Mouse (Mus musculus): ENCODE measurements around the gene Sprr2e. TPM values are rescaled to one million over a fixed set of nuclear protein-coding genes. Genes with fewer than 3 reads are reported as not detected.

Gene Sprr2e
- not detected in 2 replicates for polyA plus RNA-seq (2014; fragmentation: Nextera tagmentation; extraction: Ambion mirVana)

DNA sequence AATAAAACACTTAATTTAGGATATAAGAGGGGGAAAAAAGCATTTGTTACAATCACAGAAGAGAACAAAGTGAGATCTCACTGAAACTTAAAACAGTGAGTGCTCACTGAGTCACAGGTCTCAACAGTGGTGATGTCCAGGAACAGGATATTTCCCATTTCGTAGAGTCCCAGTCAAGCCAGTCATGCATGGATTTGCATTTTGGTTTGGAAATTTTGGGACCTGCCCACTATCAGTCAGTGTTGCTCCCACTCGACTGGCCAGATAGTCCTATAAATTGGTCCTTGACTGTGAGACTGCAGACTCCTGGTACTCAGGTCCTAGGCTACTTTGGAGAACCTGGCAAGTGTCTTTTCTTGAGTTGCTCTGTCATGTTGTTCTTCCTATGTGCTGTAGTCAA is at the start of gene Sprr2e:
Gene Sprr2e (plus strand): TSS at position 301 of the 400 bp plus-strand sequence.
- Histone ChIP-seq H3K27me3 (ENCODE audit: control insufficient read depth, insufficient read depth, low read length) (no peaks in the 10 kb centered on the region), H3K4me3 (replicated peaks; ENCODE audit: low read depth, low read length) (no peak within 1 kb of the TSS), H3K9me3 (ENCODE audit: control insufficient read depth, low read length) (no peaks in the 10 kb centered on the region), H3K36me3 (ENCODE audit: control insufficient read depth, insufficient read depth, low read length) (no peaks in the 10 kb centered on the region), H3K4me1 (ENCODE audit: control insufficient read depth, insufficient read depth, low read length) (no peaks in the 10 kb centered on the region), H3K27ac (replicated peaks; ENCODE audit: low read depth, low read length) (no peak within 1 kb of the TSS), H3K9ac (replicated peaks; ENCODE audit: low read length) (no peak within 1 kb of the TSS), H3K4me2 (ENCODE audit: low read length) (no peak within 1 kb of the TSS)
- no peak for DNase-seq
- ATAC-seq (ENCODE audit: low FRiP score, low TSS enrichment), result no peak
- 81% methylated on average over 2 of the region's 2 CpGs for WGBS

DNA sequence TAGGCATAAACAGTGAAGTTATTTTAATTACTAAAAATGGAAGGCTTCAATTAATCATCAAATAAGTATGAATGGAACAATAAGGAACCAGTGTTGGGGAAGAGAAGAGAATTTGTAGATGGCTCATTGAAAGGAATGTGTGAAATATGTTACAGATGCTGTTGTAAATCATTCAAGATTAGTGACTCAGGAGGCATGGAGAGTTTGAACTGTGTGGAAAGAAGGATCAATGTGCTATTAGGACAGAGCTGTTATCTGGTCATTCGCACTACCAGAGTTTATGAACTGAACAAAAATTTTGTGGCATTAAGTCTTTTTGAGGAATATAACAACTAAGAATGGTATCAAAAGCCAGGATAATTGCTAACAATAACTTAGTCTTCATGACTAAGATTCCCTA is 44.5 kb upstream of the Sprr2e start:
- H3K4me1 ChIP-seq (ENCODE audit: control insufficient read depth, insufficient read depth, low read length), result no peaks in the 10 kb centered on the region
- H3K36me3 ChIP-seq (ENCODE audit: control insufficient read depth, insufficient read depth, low read length), result no peaks in the 10 kb centered on the region
- H3K27me3 ChIP-seq (ENCODE audit: control insufficient read depth, insufficient read depth, low read length), result no peaks in the 10 kb centered on the region
- ATAC-seq (ENCODE audit: low FRiP score, low TSS enrichment), result no peak
- no peak for DNase-seq
- no peaks in the 10 kb centered on the region for H3K9me3 ChIP-seq (ENCODE audit: control insufficient read depth, low read length)
- 94% methylated on average over 1 of the region's 1 CpGs for WGBS
- H3K9ac ChIP-seq (replicated peaks; ENCODE audit: low read length), result no peak overlapping the region
- H3K27ac ChIP-seq (replicated peaks; ENCODE audit: low read depth, low read length), result no peak overlapping the region
- H3K4me3 ChIP-seq (replicated peaks; ENCODE audit: low read depth, low read length), result no peak overlapping the region
- no peak overlapping the region for H3K4me2 ChIP-seq (ENCODE audit: low read length)

DNA sequence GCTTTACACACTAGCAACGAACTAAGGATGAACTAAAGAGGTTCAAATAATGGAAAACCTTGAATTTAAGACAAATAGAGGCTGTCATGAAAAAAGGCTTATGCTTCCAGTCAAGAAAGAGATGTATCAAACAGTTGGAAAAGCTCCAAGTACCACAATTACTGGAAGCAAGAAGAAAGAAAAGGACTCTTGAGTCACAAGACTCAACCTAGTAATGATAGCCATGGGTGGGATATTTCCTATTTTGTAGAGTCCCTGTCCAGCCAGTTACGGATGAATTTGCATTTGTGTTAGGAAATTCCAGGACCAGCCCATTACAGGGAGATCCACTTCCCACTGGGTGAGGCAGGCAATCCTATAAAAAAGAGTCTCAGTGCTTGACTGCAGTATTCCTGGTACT is 35.6 kb upstream of the Sprr2e start, which contains the start of gene Sprr2b:
Gene Sprr2b (plus strand): TSS at position 301 of the 400 bp plus-strand sequence.
- Histone ChIP-seq H3K27me3 (ENCODE audit: control insufficient read depth, insufficient read depth, low read length) (no peaks in the 10 kb centered on the region), H3K4me2 (ENCODE audit: low read length) (no peak within 1 kb of the TSS), H3K36me3 (ENCODE audit: control insufficient read depth, insufficient read depth, low read length) (no peaks in the 10 kb centered on the region), H3K4me1 (ENCODE audit: control insufficient read depth, insufficient read depth, low read length) (no peaks in the 10 kb centered on the region), H3K4me3 (replicated peaks; ENCODE audit: low read depth, low read length) (no peak within 1 kb of the TSS), H3K9me3 (ENCODE audit: control insufficient read depth, low read length) (no peaks in the 10 kb centered on the region), H3K9ac (replicated peaks; ENCODE audit: low read length) (no peak within 1 kb of the TSS), H3K27ac (replicated peaks; ENCODE audit: low read depth, low read length) (no peak within 1 kb of the TSS)
- DNase-seq, result no peak
- ATAC-seq (ENCODE audit: low FRiP score, low TSS enrichment), result no peak
- 74% methylated on average over 2 of the region's 2 CpGs for WGBS

DNA sequence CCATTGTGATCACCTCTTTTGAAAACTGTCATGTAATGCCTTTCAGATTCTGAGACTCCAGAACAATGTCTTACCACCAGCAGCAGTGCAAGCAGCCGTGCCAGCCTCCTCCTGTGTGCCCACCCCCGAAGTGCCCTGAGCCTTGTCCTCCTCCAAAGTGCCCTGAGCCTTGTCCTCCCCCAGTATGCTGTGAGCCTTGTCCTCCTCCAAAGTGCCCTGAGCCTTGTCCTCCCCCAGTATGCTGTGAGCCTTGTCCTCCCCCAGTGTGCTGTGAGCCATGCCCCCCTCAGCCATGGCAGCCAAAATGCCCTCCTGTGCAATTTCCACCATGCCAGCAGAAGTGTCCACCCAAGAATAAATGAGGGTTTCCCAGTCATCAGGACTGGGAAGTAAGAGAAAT is 34.6 kb upstream of the Sprr2e start:
- Histone ChIP-seq H3K9ac (replicated peaks; ENCODE audit: low read length) (no peak overlapping the region), H3K4me1 (ENCODE audit: control insufficient read depth, insufficient read depth, low read length) (no peaks in the 10 kb centered on the region), H3K27ac (replicated peaks; ENCODE audit: low read depth, low read length) (no peak overlapping the region), H3K4me2 (ENCODE audit: low read length) (no peak overlapping the region), H3K36me3 (ENCODE audit: control insufficient read depth, insufficient read depth, low read length) (no peaks in the 10 kb centered on the region), H3K27me3 (ENCODE audit: control insufficient read depth, insufficient read depth, low read length) (no peaks in the 10 kb centered on the region), H3K4me3 (replicated peaks; ENCODE audit: low read depth, low read length) (no peak overlapping the region), H3K9me3 (ENCODE audit: control insufficient read depth, low read length) (no peaks in the 10 kb centered on the region)
- WGBS, result 53% methylated on average over 2 of the region's 2 CpGs
- DNase-seq (no peak), ATAC-seq (ENCODE audit: low FRiP score, low TSS enrichment) (no peak)

GRCm38 (mm10) chr3:92336278-92336677 is 15.7 kb upstream of the Sprr2e start:
- DNase-seq, result no peak
- H3K4me2 ChIP-seq (ENCODE audit: low read length), result no peak overlapping the region
- no peak overlapping the region for H3K4me3 ChIP-seq (replicated peaks; ENCODE audit: low read depth, low read length)
- no peak overlapping the region for H3K9ac ChIP-seq (replicated peaks; ENCODE audit: low read length)
- ATAC-seq (ENCODE audit: low FRiP score, low TSS enrichment), result no peak
- H3K4me1 ChIP-seq (ENCODE audit: control insufficient read depth, insufficient read depth, low read length), result no peaks in the 10 kb centered on the region
- H3K9me3 ChIP-seq (ENCODE audit: control insufficient read depth, low read length), result no peaks in the 10 kb centered on the region
- no peaks in the 10 kb centered on the region for H3K36me3 ChIP-seq (ENCODE audit: control insufficient read depth, insufficient read depth, low read length)
- 89% methylated on average over 1 of the region's 1 CpGs for WGBS
- no peaks in the 10 kb centered on the region for H3K27me3 ChIP-seq (ENCODE audit: control insufficient read depth, insufficient read depth, low read length)
- no peak overlapping the region for H3K27ac ChIP-seq (replicated peaks; ENCODE audit: low read depth, low read length)

- no peak within 1 kb of the TSS for H3K9ac ChIP-seq (replicated peaks; ENCODE audit: low read length)
- DNase-seq (no peak), ATAC-seq (ENCODE audit: low FRiP score, low TSS enrichment) (no peak)
- H3K27ac ChIP-seq (replicated peaks; ENCODE audit: low read depth, low read length), result no peak within 1 kb of the TSS
- no peaks in the 10 kb centered on the region for H3K27me3 ChIP-seq (ENCODE audit: control insufficient read depth, insufficient read depth, low read length)
- H3K9me3 ChIP-seq (ENCODE audit: control insufficient read depth, low read length), result no peaks in the 10 kb centered on the region
- H3K4me1 ChIP-seq (ENCODE audit: control insufficient read depth, insufficient read depth, low read length), result no peaks in the 10 kb centered on the region
- 93% methylated on average over 5 of the region's 5 CpGs for WGBS
- H3K36me3 ChIP-seq (ENCODE audit: control insufficient read depth, insufficient read depth, low read length), result no peaks in the 10 kb centered on the region
- H3K4me2 ChIP-seq (ENCODE audit: low read length), result no peak within 1 kb of the TSS
- H3K4me3 ChIP-seq (replicated peaks; ENCODE audit: low read depth, low read length), result no peak within 1 kb of the TSS
Measured at GRCm38 (mm10) chr3:92338840-92339239, 13.1 kb upstream of the Sprr2e start, which contains the start of gene Sprr2d. TSS of gene Sprr2d (plus strand) at chr3:92339140.

- ATAC-seq (ENCODE audit: low FRiP score, low TSS enrichment), result no peak
- Histone ChIP-seq H3K4me1 (ENCODE audit: control insufficient read depth, insufficient read depth, low read length) (no peaks in the 10 kb centered on the region), H3K36me3 (ENCODE audit: control insufficient read depth, insufficient read depth, low read length) (no peaks in the 10 kb centered on the region), H3K9ac (replicated peaks; ENCODE audit: low read length) (no peak overlapping the region), H3K9me3 (ENCODE audit: control insufficient read depth, low read length) (no peaks in the 10 kb centered on the region), H3K4me2 (ENCODE audit: low read length) (no peak overlapping the region), H3K27ac (replicated peaks; ENCODE audit: low read depth, low read length) (no peak overlapping the region), H3K4me3 (replicated peaks; ENCODE audit: low read depth, low read length) (no peak overlapping the region), H3K27me3 (ENCODE audit: control insufficient read depth, insufficient read depth, low read length) (no peaks in the 10 kb centered on the region)
- no peak for DNase-seq
Measured at GRCm38 (mm10) chr3:92361619-92362018, 9.7 kb downstream of the Sprr2e start.

- H3K27me3 ChIP-seq (ENCODE audit: control insufficient read depth, insufficient read depth, low read length), result no peaks in the 10 kb centered on the region
- H3K9me3 ChIP-seq (ENCODE audit: control insufficient read depth, low read length), result no peaks in the 10 kb centered on the region
- H3K36me3 ChIP-seq (ENCODE audit: control insufficient read depth, insufficient read depth, low read length), result no peaks in the 10 kb centered on the region
- ATAC-seq (ENCODE audit: low FRiP score, low TSS enrichment), result no peak
- no peak within 1 kb of the TSS for H3K4me2 ChIP-seq (ENCODE audit: low read length)
- H3K4me1 ChIP-seq (ENCODE audit: control insufficient read depth, insufficient read depth, low read length), result no peaks in the 10 kb centered on the region
- H3K27ac ChIP-seq (replicated peaks; ENCODE audit: low read depth, low read length), result no peak within 1 kb of the TSS
- no peak within 1 kb of the TSS for H3K9ac ChIP-seq (replicated peaks; ENCODE audit: low read length)
- no peak within 1 kb of the TSS for H3K4me3 ChIP-seq (replicated peaks; ENCODE audit: low read depth, low read length)
- 60% methylated on average over 3 of the region's 3 CpGs for WGBS
- DNase-seq, result no peak
Measured at GRCm38 (mm10) chr3:92364887-92365286, 12.9 kb downstream of the Sprr2e start, which contains the start of gene Sprr2f. TSS of gene Sprr2f (plus strand) at chr3:92365187.

DNA sequence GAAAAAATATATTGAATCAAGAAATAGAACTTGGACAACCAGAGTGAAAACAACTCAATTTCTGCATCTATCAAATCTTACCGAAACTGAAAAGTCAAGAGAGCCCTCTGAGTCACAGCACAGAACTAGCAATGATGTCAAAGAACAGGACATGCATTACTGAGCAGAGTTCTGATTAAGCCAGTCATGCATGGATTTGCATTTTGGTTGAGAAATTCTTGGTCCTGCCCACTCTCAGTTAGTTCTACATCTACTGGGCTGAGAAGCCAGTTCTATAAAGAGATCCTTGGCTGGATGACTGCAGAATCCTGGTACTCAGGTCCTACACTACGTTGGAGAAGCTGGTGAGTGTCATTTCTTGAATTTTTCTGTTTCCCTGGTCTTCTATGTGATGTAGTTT is 21.7 kb downstream of the Sprr2e start:
- Histone ChIP-seq H3K27me3 (ENCODE audit: control insufficient read depth, insufficient read depth, low read length) (no peaks in the 10 kb centered on the region), H3K9me3 (ENCODE audit: control insufficient read depth, low read length) (no peaks in the 10 kb centered on the region), H3K9ac (replicated peaks; ENCODE audit: low read length) (no peak overlapping the region), H3K4me3 (replicated peaks; ENCODE audit: low read depth, low read length) (no peak overlapping the region), H3K36me3 (ENCODE audit: control insufficient read depth, insufficient read depth, low read length) (no peaks in the 10 kb centered on the region), H3K27ac (replicated peaks; ENCODE audit: low read depth, low read length) (no peak overlapping the region), H3K4me1 (ENCODE audit: control insufficient read depth, insufficient read depth, low read length) (no peaks in the 10 kb centered on the region), H3K4me2 (ENCODE audit: low read length) (no peak overlapping the region)
- DNase-seq (no peak), ATAC-seq (ENCODE audit: low FRiP score, low TSS enrichment) (no peak)
- WGBS, result 77% methylated on average over 2 of the region's 2 CpGs

Measured in midbrain, embryonic 14.5 days (tissue).